19 mouse cellular contexts compared by ENCODE assay signal in genomic region chr6:119486381-119487084, GRCm38 (mm10). TPM values are rescaled to one million over a fixed set of nuclear protein-coding genes. Genes with fewer than 3 reads are reported as not detected.
DNase-seq lines count a peak whose midpoint lies in the region; ATAC-seq lines count a peak whose summit lies in the region.
"Had no signal": no experiment of that assay in that cellular context is flagged by ENCODE, and none has a peak within 500 bp of the region (broad histone marks: within the 10 kb centered on the region; RNA-seq: fewer than 3 reads in every experiment).

No protein-coding gene starts in this region.

- DNase-seq in adrenal gland, postnatal 10 days = peak; percentile 40
- no peak for DNase-seq in adrenal gland, postnatal 25 days
- no peak for DNase-seq in frontal cortex, postnatal 10 days (ENCODE audit: low spot score in 2 of 2)
- no peak for DNase-seq in cerebellum, postnatal 36 days
- DNase-seq: cerebellum, adult 2 months; kidney, postnatal 36 days; lung, adult 2 months; right cerebral cortex, postnatal 14 days; thymus, postnatal 25 days had no signal

- 83% methylated on average over 12 of the region's 12 CpGs for WGBS in intestine, embryonic 16.5 days
- WGBS in intestine, embryonic 15.5 days = 82% methylated on average over 12 of the region's 12 CpGs

- H3K4me3 ChIP-seq in intestine, embryonic 16.5 days (ENCODE audit: low read length) = no peak overlapping the region
- no peak overlapping the region for H3K4me3 ChIP-seq in intestine, embryonic 15.5 days (replicated peaks)
- H3K4me3 ChIP-seq: heart, embryonic 10.5 days; hindbrain, embryonic 12.5 days had no signal

- H3K27ac ChIP-seq in intestine, embryonic 16.5 days (ENCODE audit: low read length) = 0 out of 2 replicates have a peak overlapping the region, but pooled peaks have one; percentile 24
- no peak overlapping the region for H3K27ac ChIP-seq in intestine, embryonic 15.5 days
- H3K27ac ChIP-seq: heart, embryonic 10.5 days; hindbrain, embryonic 12.5 days had no signal

- H3K9me3 ChIP-seq in intestine, embryonic 16.5 days (ENCODE audit: control insufficient read depth, low read length) = no peaks in the 10 kb centered on the region
- H3K9me3 ChIP-seq in intestine, embryonic 15.5 days = no peaks in the 10 kb centered on the region
- H3K9me3 ChIP-seq: heart, embryonic 10.5 days; hindbrain, embryonic 12.5 days had no signal

- no peaks in the 10 kb centered on the region for H3K36me3 ChIP-seq in intestine, embryonic 16.5 days (ENCODE audit: control insufficient read depth, insufficient read depth, low read length)
- H3K36me3 ChIP-seq in intestine, embryonic 15.5 days = 0 out of 2 replicates have a peak, but pooled peaks cover 4% of the 10 kb centered on the region

- no peak overlapping the region for H3K4me2 ChIP-seq in intestine, embryonic 16.5 days (ENCODE audit: low read depth, low read length)
- H3K4me2 ChIP-seq in intestine, embryonic 15.5 days (replicated peaks) = no peak overlapping the region
- H3K4me2 ChIP-seq: hindbrain, embryonic 12.5 days; liver, embryonic 11.5 days; midbrain, embryonic 11.5 days had no signal

- peak; percentile 6; the same call in 1 of the 2 replicates for ATAC-seq in intestine, embryonic 16.5 days
- ATAC-seq in intestine, embryonic 15.5 days = no peak
- peak; percentile 57 for ATAC-seq in megakaryocyte, adult 5-6 weeks (ENCODE audit: poor library complexity, severe bottlenecking)
- ATAC-seq: forebrain, embryonic 14.5 days; inflammation-experienced regulatory T-cells, adult 6 months had no signal

- no peak overlapping the region for H3K9ac ChIP-seq in intestine, embryonic 16.5 days (ENCODE audit: low read depth, low read length)
- no peak overlapping the region for H3K9ac ChIP-seq in intestine, embryonic 15.5 days
- H3K9ac ChIP-seq: hindbrain, embryonic 12.5 days had no signal

- no peaks in the 10 kb centered on the region for H3K27me3 ChIP-seq in intestine, embryonic 16.5 days (replicated peaks; ENCODE audit: control insufficient read depth, insufficient read depth, low read length)
- H3K27me3 ChIP-seq in intestine, embryonic 15.5 days (replicated peaks) = no peaks in the 10 kb centered on the region
- H3K27me3 ChIP-seq: CH12.LX; hindbrain, embryonic 12.5 days had no signal

- peaks cover 35% of the 10 kb centered on the region for H3K4me1 ChIP-seq in intestine, embryonic 16.5 days (ENCODE audit: control insufficient read depth, insufficient read depth, low read length)
- peaks cover 24% of the 10 kb centered on the region for H3K4me1 ChIP-seq in intestine, embryonic 15.5 days (replicated peaks)

RNA-seq across cellular contexts. Expression of gene Fbxl14, which starts 7.1 kb away (rescaled TPM):
- 10 to 100 TPM; 26.8 to 30.0 TPM for total RNA-seq in adrenal gland, postnatal 10 days (2021)
- total RNA-seq in adrenal gland, postnatal 25 days (2021) = 39.5 and 40.8 TPM in 2 replicates
- polyA plus RNA-seq in intestine, embryonic 16.5 days (2015; fragmentation: Nextera tagmentation; extraction: Ambion mirVana) = 3.7 and 4.1 TPM in 2 replicates
- 4.6 and 4.7 TPM in 2 replicates for polyA plus RNA-seq in intestine, embryonic 15.5 days (2015; fragmentation: Nextera tagmentation; extraction: Ambion mirVana)
- 38.4 and 40.4 TPM in 2 replicates for total RNA-seq in megakaryocyte, adult 5-6 weeks (2015)
- total RNA-seq in megakaryocyte, adult 5-6 weeks (2017) = 40.1 and 42.2 TPM in 2 replicates

RNA-seq across cellular contexts. Expression of gene Wnt5b, which starts 57.6 kb away (rescaled TPM):
- 1 to 10 TPM; 3.1 to 3.7 TPM for total RNA-seq in adrenal gland, postnatal 10 days (2021)
- total RNA-seq in adrenal gland, postnatal 25 days (2021) = 1.7 and 2.7 TPM in 2 replicates
- 4.0 and 4.8 TPM in 2 replicates for polyA plus RNA-seq in intestine, embryonic 16.5 days (2015; fragmentation: Nextera tagmentation; extraction: Ambion mirVana)
- 7.3 and 7.4 TPM in 2 replicates for polyA plus RNA-seq in intestine, embryonic 15.5 days (2015; fragmentation: Nextera tagmentation; extraction: Ambion mirVana)
- not detected in 2 replicates for total RNA-seq in megakaryocyte, adult 5-6 weeks (2015)
- total RNA-seq in megakaryocyte, adult 5-6 weeks (2017) = not detected in 2 replicates
